Mouse (Mus musculus): ENCODE results near the gene Crebrf.

- TF ChIP-seq CTCF (IDR thresholded peaks at IDR 0.05; ENCODE audit: low read depth): no peak
- TF ChIP-seq EP300 (IDR thresholded peaks at IDR 0.05; ENCODE audit: low read depth): no peak
These were observed 76.6 kb downstream of the Crebrf start for GRCm38 (mm10) chr17:26792096-26792495.

Measured in heart, postnatal 0 days (tissue).